8 mouse cellular contexts compared by ENCODE assay signal in the genomic region with DNA sequence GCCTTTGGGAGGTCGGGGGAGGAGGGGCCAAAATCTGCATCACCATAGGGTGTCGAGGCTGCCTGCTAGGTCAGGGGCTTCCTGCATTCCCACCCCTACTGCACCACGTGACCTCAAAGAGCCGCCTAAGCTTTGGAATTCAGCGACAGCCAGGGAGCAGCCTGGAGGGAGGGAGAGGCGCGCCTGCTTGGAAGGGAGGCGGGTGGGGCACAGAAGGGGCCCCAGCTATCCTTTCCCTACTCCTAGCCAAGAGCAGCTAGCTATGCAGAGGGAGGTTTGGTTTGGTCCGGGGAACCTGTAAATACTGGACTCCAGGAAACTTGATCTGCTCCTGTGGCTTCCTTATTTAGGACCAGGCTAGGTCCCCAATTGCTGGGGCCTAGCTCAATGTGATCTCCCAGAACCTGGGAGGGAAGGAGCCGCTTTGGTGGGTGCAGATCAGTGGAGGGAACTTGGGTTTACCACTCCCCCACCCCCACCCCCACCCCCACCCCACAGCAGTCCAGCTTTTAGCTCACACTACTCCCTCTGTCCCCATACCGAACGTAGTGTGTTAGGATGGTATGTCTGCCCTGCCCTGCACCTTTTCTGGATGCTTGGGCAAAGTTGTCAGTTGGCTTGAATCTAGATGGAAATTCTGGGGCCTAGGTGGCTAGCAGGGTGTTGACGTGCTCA. TPM values are rescaled to one million over a fixed set of nuclear protein-coding genes. Genes with fewer than 3 reads are reported as not detected.
DNase-seq lines count a peak whose midpoint lies in the region; ATAC-seq lines count a peak whose summit lies in the region.

No protein-coding gene starts in this region.

- 0 out of 2 replicates have a peak overlapping the region, but pooled peaks have one; percentile 10 for H3K4me3 ChIP-seq in embryonic facial prominence, embryonic 13.5 days
- H3K4me3 ChIP-seq in limb, embryonic 12.5 days (replicated peaks), result peak overlapping the region; percentile 6; the same call in 1 of the 2 replicates
- H3K4me3 ChIP-seq in midbrain, embryonic 15.5 days, result no peak overlapping the region

- no peaks in the 10 kb centered on the region for H3K27me3 ChIP-seq in embryonic facial prominence, embryonic 13.5 days
- H3K27me3 ChIP-seq in limb, embryonic 12.5 days, result no peaks in the 10 kb centered on the region
- H3K27me3 ChIP-seq in midbrain, embryonic 15.5 days (replicated peaks), result 0 out of 2 replicates have a peak, but pooled peaks cover 3% of the 10 kb centered on the region

- no peaks in the 10 kb centered on the region for H3K9me3 ChIP-seq in embryonic facial prominence, embryonic 13.5 days
- no peaks in the 10 kb centered on the region for H3K9me3 ChIP-seq in limb, embryonic 12.5 days
- H3K9me3 ChIP-seq in midbrain, embryonic 15.5 days, result no peaks in the 10 kb centered on the region

- peak; percentile 84 for ATAC-seq in embryonic facial prominence, embryonic 13.5 days (ENCODE audit: insufficient number of reproducible peaks, insufficient read depth, low FRiP score, low TSS enrichment, low read depth)
- ATAC-seq in limb, embryonic 12.5 days (ENCODE audit: insufficient number of reproducible peaks, insufficient read depth, low FRiP score, low TSS enrichment, low read depth), result peak; percentile 88
- ATAC-seq in midbrain, embryonic 15.5 days (replicated peaks), result 0 out of 2 replicates have a peak, but pooled peaks have one; percentile 31
- no peak for ATAC-seq in granulocyte monocyte progenitor cell, adult 5-6 weeks (replicated peaks; ENCODE audit: poor library complexity, severe bottlenecking)
- no peak for ATAC-seq in megakaryocyte-erythroid progenitor cell, adult 5-6 weeks (replicated peaks; ENCODE audit: low FRiP score, low TSS enrichment, poor library complexity, severe bottlenecking)

- no peaks in the 10 kb centered on the region for H3K36me3 ChIP-seq in embryonic facial prominence, embryonic 13.5 days
- H3K36me3 ChIP-seq in limb, embryonic 12.5 days, result no peaks in the 10 kb centered on the region
- H3K36me3 ChIP-seq in midbrain, embryonic 15.5 days (replicated peaks), result no peaks in the 10 kb centered on the region

- peaks cover 27% of the 10 kb centered on the region for H3K4me1 ChIP-seq in embryonic facial prominence, embryonic 13.5 days
- H3K4me1 ChIP-seq in limb, embryonic 12.5 days (replicated peaks), result peaks cover 27% of the 10 kb centered on the region
- H3K4me1 ChIP-seq in midbrain, embryonic 15.5 days, result peaks cover 10% of the 10 kb centered on the region

- peak; percentile 51 for DNase-seq in NIH3T3 (ENCODE audit: low read depth)
- DNase-seq in heart, postnatal 4 days, result peak; percentile 76
- DNase-seq in frontal cortex, postnatal 10 days (ENCODE audit: low spot score in 2 of 2), result no peak

- WGBS in embryonic facial prominence, embryonic 13.5 days, result 8% methylated on average over 13 of the region's 13 CpGs
- WGBS in limb, embryonic 12.5 days, result 6% methylated on average over 13 of the region's 13 CpGs
- WGBS in midbrain, embryonic 15.5 days, result 16% methylated on average over 13 of the region's 13 CpGs

- H3K4me2 ChIP-seq in embryonic facial prominence, embryonic 13.5 days, result peak overlapping the region; percentile 46
- peak overlapping the region; percentile 50 for H3K4me2 ChIP-seq in limb, embryonic 12.5 days
- peak overlapping the region; percentile 3; the same call in 1 of the 2 replicates for H3K4me2 ChIP-seq in midbrain, embryonic 15.5 days

- peak overlapping the region; percentile 21; the same call in 1 of the 2 replicates for H3K9ac ChIP-seq in embryonic facial prominence, embryonic 13.5 days
- H3K9ac ChIP-seq in limb, embryonic 12.5 days (replicated peaks), result 0 out of 2 replicates have a peak overlapping the region, but pooled peaks have one; percentile 23
- no peak overlapping the region for H3K9ac ChIP-seq in midbrain, embryonic 15.5 days

- H3K27ac ChIP-seq in embryonic facial prominence, embryonic 13.5 days, result peak overlapping the region; percentile 84
- H3K27ac ChIP-seq in limb, embryonic 12.5 days, result peak overlapping the region; percentile 85
- no peak overlapping the region for H3K27ac ChIP-seq in midbrain, embryonic 15.5 days

RNA-seq across cellular contexts. Expression of gene Ctdsp2, which starts 6.3 kb away (rescaled TPM):
- polyA plus RNA-seq in embryonic facial prominence, embryonic 13.5 days (2015; fragmentation: Nextera tagmentation; extraction: Ambion mirVana), result 84.8 and 87.4 TPM in 2 replicates
- 100 to 1,000 TPM; 132 to 136 TPM for total RNA-seq in heart, postnatal 4 days (2021)
- polyA plus RNA-seq in limb, embryonic 12.5 days (2016; fragmentation: Nextera tagmentation; extraction: Ambion mirVana), result 74.6 and 89.2 TPM in 2 replicates
- 16.5 and 18.6 TPM in 2 replicates for polyA plus RNA-seq in midbrain, embryonic 15.5 days (2015; fragmentation: Nextera tagmentation; extraction: Ambion mirVana)
- 53.4 and 62.9 TPM in 2 replicates for total RNA-seq in granulocyte monocyte progenitor cell, adult 5-6 weeks (2014; fragmentation: Nextera tagmentation)
- 21.2 and 21.5 TPM in 2 replicates for total RNA-seq in granulocyte monocyte progenitor cell, adult 5-6 weeks (2017)
- 54.7 and 56.7 TPM in 2 replicates for total RNA-seq in megakaryocyte-erythroid progenitor cell, adult 5-6 weeks (2014; fragmentation: Nextera tagmentation)
- total RNA-seq in megakaryocyte-erythroid progenitor cell, adult 5-6 weeks (2017), result 18.3 and 24.7 TPM in 2 replicates

RNA-seq across cellular contexts. Expression of gene Avil, which starts 28.3 kb away (rescaled TPM):
- polyA plus RNA-seq in embryonic facial prominence, embryonic 13.5 days (2015; fragmentation: Nextera tagmentation; extraction: Ambion mirVana), result 0.58 and 0.97 TPM in 2 replicates
- under 1 TPM; 0.10 to 0.23 TPM for total RNA-seq in heart, postnatal 4 days (2021)
- polyA plus RNA-seq in limb, embryonic 12.5 days (2016; fragmentation: Nextera tagmentation; extraction: Ambion mirVana), result 0.15 and 1.1 TPM in 2 replicates
- 2.2 and 3.2 TPM in 2 replicates for polyA plus RNA-seq in midbrain, embryonic 15.5 days (2015; fragmentation: Nextera tagmentation; extraction: Ambion mirVana)
- total RNA-seq in granulocyte monocyte progenitor cell, adult 5-6 weeks (2014; fragmentation: Nextera tagmentation), result not detected in 2 replicates
- not detected in 2 replicates for total RNA-seq in granulocyte monocyte progenitor cell, adult 5-6 weeks (2017)
- not detected in 2 replicates for total RNA-seq in megakaryocyte-erythroid progenitor cell, adult 5-6 weeks (2014; fragmentation: Nextera tagmentation)
- 0.38 TPM in 1 of 2 replicates, not detected in the other for total RNA-seq in megakaryocyte-erythroid progenitor cell, adult 5-6 weeks (2017)

RNA-seq across cellular contexts. Expression of gene Tsfm, which starts 58.5 kb away (rescaled TPM):
- polyA plus RNA-seq in embryonic facial prominence, embryonic 13.5 days (2015; fragmentation: Nextera tagmentation; extraction: Ambion mirVana), result 78.2 and 84.5 TPM in 2 replicates
- 10 to 100 TPM; 65.1 to 68.0 TPM for total RNA-seq in heart, postnatal 4 days (2021)
- 85.2 and 99.1 TPM in 2 replicates for polyA plus RNA-seq in limb, embryonic 12.5 days (2016; fragmentation: Nextera tagmentation; extraction: Ambion mirVana)
- polyA plus RNA-seq in midbrain, embryonic 15.5 days (2015; fragmentation: Nextera tagmentation; extraction: Ambion mirVana), result 57.3 and 62.7 TPM in 2 replicates
- 32.9 and 52.7 TPM in 2 replicates for total RNA-seq in granulocyte monocyte progenitor cell, adult 5-6 weeks (2014; fragmentation: Nextera tagmentation)
- 33.1 and 41.5 TPM in 2 replicates for total RNA-seq in granulocyte monocyte progenitor cell, adult 5-6 weeks (2017)
- 41.6 and 61.2 TPM in 2 replicates for total RNA-seq in megakaryocyte-erythroid progenitor cell, adult 5-6 weeks (2014; fragmentation: Nextera tagmentation)
- 55.5 and 63.3 TPM in 2 replicates for total RNA-seq in megakaryocyte-erythroid progenitor cell, adult 5-6 weeks (2017)

Comparison
In these comparisons a context has a peak if more than half of its experiments do, and no peak if none do; other contexts are left out.
1. DNase-seq: peak in NIH3T3 (single experiment) and heart, postnatal 4 days (single experiment); none in frontal cortex, postnatal 10 days (0 of 2).
2. ATAC-seq: peak in embryonic facial prominence, embryonic 13.5 days (single experiment), limb, embryonic 12.5 days (single experiment) and midbrain, embryonic 15.5 days (single experiment); none in granulocyte monocyte progenitor cell, adult 5-6 weeks (single experiment) and megakaryocyte-erythroid progenitor cell, adult 5-6 weeks (single experiment).
3. Peak in every context shown above with its lines, with median percentiles within 50 percentile points of each other: H3K4me2 ChIP-seq.